Mouse (Mus musculus) liver, postnatal 0 days (tissue): ENCODE measurements around the gene Vsig4. TPM values are rescaled to one million over a fixed set of nuclear protein-coding genes. Genes with fewer than 3 reads are reported as not detected.

ENCODE experiments used
- ATAC-seq: fragments of 200-750 bp; cut with Nextera tagmentation; 2 replicates; pipeline ENCODE4 v1.8.0; 2017; ENCODE audit warnings: mild to moderate bottlenecking, moderate library complexity
- DNase-seq: peaks from one replicate; pipeline ENCODE4 v3.0.0-alpha.2; 2016
- H3K27ac ChIP-seq: fragments of 300-500 bp; sonication (generic); 2 replicates; pipeline ENCODE4 v1.5.1; 2014; ENCODE audit warnings: antibody characterized with exemption, moderate library complexity, mild to moderate bottlenecking, low read depth
- H3K27me3 ChIP-seq: fragments of 300-500 bp; sonication (generic); 2 replicates; pipeline ENCODE4 v1.6.1; 2014; ENCODE audit warnings: low read length, control low read depth, mixed read lengths; ENCODE audit not compliant: insufficient read depth
- H3K36me3 ChIP-seq: fragments of 300-500 bp; sonication (generic); replicated peaks from 2 replicates; pipeline ENCODE4 v1.6.1; 2014; ENCODE audit warnings: mild to moderate bottlenecking, control low read depth, low read length, moderate library complexity, mixed read lengths; ENCODE audit not compliant: insufficient read depth
- H3K4me1 ChIP-seq: fragments of 300-500 bp; sonication (generic); 2 replicates; pipeline ENCODE4 v1.6.1; 2014; ENCODE audit warnings: antibody characterized with exemption, mild to moderate bottlenecking, control low read depth; ENCODE audit not compliant: insufficient read depth
- H3K4me2 ChIP-seq: fragments of 300-500 bp; sonication (generic); 2 replicates; pipeline ENCODE4 v1.6.1; 2014; ENCODE audit warnings: low read depth, mild to moderate bottlenecking, low read length, moderate library complexity, mixed read lengths
- H3K4me3 ChIP-seq: fragments of 300-500 bp; sonication (generic); 2 replicates; pipeline ENCODE4 v1.5.1; 2014; ENCODE audit warnings: low read depth, low read length
- H3K9ac ChIP-seq: fragments of 300-500 bp; sonication (generic); replicated peaks from 2 replicates; pipeline ENCODE4 v1.6.1; 2014; ENCODE audit warnings: mild to moderate bottlenecking, moderate library complexity
- H3K9me3 ChIP-seq: fragments of 300-500 bp; sonication (generic); 2 replicates; pipeline ENCODE4 v1.6.1; 2016; ENCODE audit warnings: mild to moderate bottlenecking, control low read depth, low read length, mixed read lengths
- CTCF ChIP-seq: sonication (generic); IDR thresholded peaks from 2 replicates; pipeline ENCODE4 v1.5.1; 2016; ENCODE audit warnings: antibody characterized with exemption, low read depth
- EP300 ChIP-seq: IDR thresholded peaks from 2 replicates; pipeline ENCODE4 v1.6.1; 2016; ENCODE audit warnings: antibody characterized with exemption, low read depth, mild to moderate bottlenecking
- WGBS: fragments of 180-500 bp; shearing (Covaris S2); extraction: QIAGEN DNeasy Blood & Tissue Kit; methylation state at CpG from one replicate; pipeline ENCODE4 v1.1.7; 2014; ENCODE audit not compliant: insufficient replicate concordance; 5-methylcytosine and 5-hydroxymethylcytosine counted together
- polyA plus RNA-seq: library from polyadenylated mRNA; unstranded; fragments of >200 nt; fragmentation: Nextera tagmentation; extraction: Ambion mirVana; gene quantifications from 2 replicates; pipeline ENCODE4 v1.2.1, GENCODE M21; 2015

Vsig4 gene
- polyA plus RNA-seq: 31.8 and 32.3 TPM in 2 replicates

DNA sequence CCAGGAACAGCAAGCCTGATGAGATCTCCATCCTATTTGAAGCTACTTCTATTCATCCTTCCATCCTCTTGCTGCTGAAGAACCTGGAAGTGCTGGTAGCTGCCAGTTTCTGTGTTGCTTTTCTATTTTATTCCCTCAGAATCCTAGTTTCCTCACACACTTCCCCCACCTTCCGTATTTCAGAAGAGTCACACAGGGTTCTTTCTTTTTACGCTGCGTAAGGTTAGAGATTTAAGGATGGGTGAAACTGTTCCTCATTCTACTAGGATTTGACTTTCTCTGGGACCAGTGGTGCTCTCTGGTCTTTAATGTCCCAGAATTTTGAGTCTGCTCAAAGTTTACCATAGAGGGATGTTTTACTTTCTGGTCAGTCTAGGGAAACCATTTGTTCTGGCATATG, at the start of gene Vsig4:
Gene Vsig4 (minus strand): TSS at position 101 of the 400 bp plus-strand sequence.
- no peak within 1 kb of the TSS for H3K27ac ChIP-seq
- H3K9me3 ChIP-seq: no peaks in the 10 kb centered on the region
- no peak for TF ChIP-seq EP300
- no peak for TF ChIP-seq CTCF
- H3K4me2 ChIP-seq: no peak within 1 kb of the TSS
- no peaks in the 10 kb centered on the region for H3K4me1 ChIP-seq
- H3K9ac ChIP-seq: no peak within 1 kb of the TSS
- H3K4me3 ChIP-seq: no peak within 1 kb of the TSS
- no peaks in the 10 kb centered on the region for H3K36me3 ChIP-seq
- WGBS: 90% methylated on average over 3 of the region's 3 CpGs
- no peak for ATAC-seq
- DNase-seq: no peak
- no peaks in the 10 kb centered on the region for H3K27me3 ChIP-seq

DNA sequence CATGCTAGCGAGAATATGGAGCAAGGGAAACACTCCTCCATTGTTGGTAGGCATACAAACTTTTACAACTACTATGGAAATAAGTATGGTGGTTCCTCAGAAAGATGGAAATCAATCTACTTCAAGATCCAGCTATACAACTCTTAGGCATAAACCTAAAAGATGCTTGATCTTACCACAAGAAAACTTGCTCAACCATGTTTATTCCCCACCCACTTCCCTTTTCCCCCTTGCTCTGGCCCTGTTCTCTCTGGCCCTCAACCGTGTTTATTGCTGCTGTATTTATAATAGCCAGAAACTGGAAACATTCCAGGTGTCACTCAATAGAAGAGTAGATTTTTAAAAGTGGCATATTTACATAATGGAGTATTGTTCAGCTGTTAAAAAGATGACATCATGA, 45.9 kb upstream of the Vsig4 start:
- H3K4me3 ChIP-seq: no peak overlapping the region
- H3K27ac ChIP-seq: no peak overlapping the region
- H3K36me3 ChIP-seq: no peaks in the 10 kb centered on the region
- H3K27me3 ChIP-seq: no peaks in the 10 kb centered on the region
- no peak overlapping the region for H3K9ac ChIP-seq
- H3K9me3 ChIP-seq: no peaks in the 10 kb centered on the region
- TF ChIP-seq CTCF: no peak
- no peak for TF ChIP-seq EP300
- no peak for ATAC-seq
- DNase-seq: no peak
- H3K4me1 ChIP-seq: no peaks in the 10 kb centered on the region
- 51% methylated on average over 2 of the region's 2 CpGs for WGBS
- no peak overlapping the region for H3K4me2 ChIP-seq

DNA sequence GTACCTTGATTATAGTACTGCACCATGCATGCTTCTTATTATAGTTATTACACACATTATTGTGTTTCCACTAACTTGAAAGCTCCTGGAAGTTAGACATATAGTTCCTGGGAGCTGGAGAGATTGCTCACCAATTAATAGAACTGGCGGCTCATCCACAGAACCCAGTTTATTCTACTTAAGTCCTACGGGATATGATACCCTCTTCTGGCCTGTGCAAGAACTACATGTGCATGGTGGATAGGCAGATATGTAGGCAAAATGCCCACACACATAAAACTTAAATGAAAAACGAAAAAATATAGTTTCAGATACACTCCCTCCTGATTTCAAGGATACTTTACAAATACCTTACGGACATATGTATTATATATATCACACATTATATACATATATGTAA, 36.5 kb upstream of the Vsig4 start:
- H3K9me3 ChIP-seq: no peaks in the 10 kb centered on the region
- TF ChIP-seq EP300: no peak
- peak; percentile 43 for TF ChIP-seq CTCF
- 42% methylated on average over 4 of the region's 4 CpGs for WGBS
- H3K4me3 ChIP-seq: no peak overlapping the region
- H3K27me3 ChIP-seq: no peaks in the 10 kb centered on the region
- H3K9ac ChIP-seq: no peak overlapping the region
- ATAC-seq (no peak), DNase-seq (no peak)
- no peak overlapping the region for H3K4me2 ChIP-seq
- no peaks in the 10 kb centered on the region for H3K36me3 ChIP-seq
- H3K4me1 ChIP-seq: no peaks in the 10 kb centered on the region
- H3K27ac ChIP-seq: no peak overlapping the region

DNA sequence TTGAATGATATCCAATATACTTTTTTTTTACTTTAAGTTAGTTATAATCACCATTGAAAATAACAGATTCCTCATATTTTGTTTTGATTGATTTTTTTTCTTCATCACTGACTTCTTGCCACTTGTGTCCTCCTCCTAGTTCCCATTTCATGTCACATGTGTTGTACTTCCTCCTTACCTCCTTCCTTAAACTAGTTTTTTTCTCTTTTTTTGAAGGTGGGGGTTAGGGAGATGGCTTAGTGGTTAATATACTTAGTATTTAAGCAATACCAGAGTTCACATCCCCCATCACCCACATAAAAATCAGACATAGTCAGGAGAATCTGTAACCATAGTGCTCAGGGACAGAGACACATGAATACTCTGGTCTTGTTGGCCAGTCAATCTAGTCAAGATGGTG, 36.7 kb downstream of the Vsig4 start:
- Histone ChIP-seq H3K27ac (no peak overlapping the region), H3K9ac (no peak overlapping the region), H3K4me2 (no peak overlapping the region), H3K9me3 (no peaks in the 10 kb centered on the region), H3K27me3 (no peaks in the 10 kb centered on the region), H3K4me3 (no peak overlapping the region), H3K36me3 (no peaks in the 10 kb centered on the region), H3K4me1 (no peaks in the 10 kb centered on the region)
- ATAC-seq (no peak), DNase-seq (no peak)
- TF ChIP-seq CTCF: no peak
- TF ChIP-seq EP300: no peak

DNA sequence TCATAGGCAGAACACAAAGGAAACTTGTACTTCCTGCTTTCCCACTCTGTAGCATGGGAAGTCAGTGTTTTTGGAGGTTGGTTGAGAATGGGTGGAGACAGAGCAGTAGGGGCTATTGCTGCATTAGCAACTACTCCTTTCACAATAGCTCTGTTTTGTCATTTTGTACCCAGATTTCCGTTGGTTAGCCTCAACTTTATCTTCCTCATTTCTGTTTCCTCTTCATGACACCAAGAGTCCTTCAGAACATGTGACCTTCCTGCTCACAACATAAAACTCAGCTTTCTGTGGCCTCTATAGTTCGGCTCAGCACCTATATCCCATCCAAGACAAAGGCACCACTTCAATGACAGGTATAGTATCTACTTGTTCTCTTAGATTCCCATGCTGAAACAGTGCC, 53.6 kb downstream of the Vsig4 start:
- H3K4me2 ChIP-seq: no peak overlapping the region
- peak overlapping the region; percentile 74 for H3K27ac ChIP-seq
- peak overlapping the region; percentile 19; the same call in 1 of the 2 replicates for H3K4me3 ChIP-seq
- DNase-seq: peak; percentile 15
- H3K36me3 ChIP-seq: no peaks in the 10 kb centered on the region
- no peak overlapping the region for H3K9ac ChIP-seq
- no peaks in the 10 kb centered on the region for H3K9me3 ChIP-seq
- H3K4me1 ChIP-seq: no peaks in the 10 kb centered on the region
- WGBS: 32% methylated on average over 2 of the region's 2 CpGs
- peak; percentile 64 for ATAC-seq
- H3K27me3 ChIP-seq: no peaks in the 10 kb centered on the region
- TF ChIP-seq CTCF (no peak), EP300 (peak; percentile 65)

DNA sequence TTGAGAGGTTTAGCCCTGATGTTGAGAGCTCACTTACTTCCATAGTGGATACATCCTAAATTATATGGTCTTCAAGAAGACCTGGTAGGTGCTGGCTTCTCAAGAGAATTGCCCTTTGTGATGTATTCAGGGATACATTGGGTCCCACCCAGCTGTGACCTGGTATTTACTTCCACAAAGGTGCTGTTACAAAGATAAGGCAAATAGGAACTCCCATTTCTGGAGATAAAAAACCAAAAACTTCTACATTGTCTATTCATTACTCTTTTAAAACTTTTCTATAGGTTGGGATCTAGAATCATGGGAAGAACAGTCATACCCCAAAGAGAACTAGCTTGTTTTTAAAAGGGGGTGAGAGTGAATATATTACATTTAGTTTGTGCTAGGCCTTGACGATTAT, 54.2 kb downstream of the Vsig4 start:
- ATAC-seq (no peak), DNase-seq (no peak)
- Histone ChIP-seq H3K36me3 (no peaks in the 10 kb centered on the region), H3K27me3 (no peaks in the 10 kb centered on the region), H3K9ac (no peak overlapping the region), H3K4me1 (no peaks in the 10 kb centered on the region), H3K4me3 (no peak overlapping the region), H3K27ac (no peak overlapping the region), H3K4me2 (no peak overlapping the region), H3K9me3 (no peaks in the 10 kb centered on the region)
- no peak for TF ChIP-seq CTCF
- no peak for TF ChIP-seq EP300
- WGBS: 41% methylated on average over 1 of the region's 1 CpGs

DNA sequence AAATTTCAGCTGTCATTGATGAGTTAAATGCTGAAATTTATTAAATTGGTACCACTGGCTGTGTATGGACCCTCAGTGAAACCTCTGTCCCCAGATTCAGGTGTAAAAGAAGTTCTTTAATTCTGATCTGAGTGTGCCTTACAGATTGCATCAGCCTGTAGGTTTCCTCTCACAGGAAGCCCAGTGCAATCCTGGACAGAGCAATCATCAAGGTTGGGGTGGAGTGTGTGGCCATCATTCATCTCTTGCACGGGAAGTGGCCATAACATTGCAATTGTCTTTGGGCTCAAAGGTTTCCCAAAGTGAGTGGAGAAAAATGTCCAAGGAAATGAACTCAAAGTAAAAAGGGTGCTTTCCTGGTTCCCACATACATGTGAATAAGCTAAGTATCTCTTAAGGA, 57.5 kb downstream of the Vsig4 start:
- H3K27ac ChIP-seq: no peak overlapping the region
- WGBS: 52% methylated on average over 1 of the region's 1 CpGs
- no peaks in the 10 kb centered on the region for H3K9me3 ChIP-seq
- no peaks in the 10 kb centered on the region for H3K4me1 ChIP-seq
- DNase-seq: no peak
- no peaks in the 10 kb centered on the region for H3K36me3 ChIP-seq
- no peak overlapping the region for H3K4me3 ChIP-seq
- TF ChIP-seq CTCF (no peak), EP300 (no peak)
- H3K4me2 ChIP-seq: no peak overlapping the region
- no peaks in the 10 kb centered on the region for H3K27me3 ChIP-seq
- H3K9ac ChIP-seq: no peak overlapping the region
- ATAC-seq: no peak
